Mouse (Mus musculus): ENCODE measurements around the gene Zbtb7a. TPM values are rescaled to one million over a fixed set of nuclear protein-coding genes. Genes with fewer than 3 reads are reported as not detected.

Zbtb7a gene
- polyA plus RNA-seq, 1 experiment from 2014 or later: 13.6 TPM

- Histone ChIP-seq H3K9me3 (ENCODE audit: control insufficient read depth, low read length) (no peaks in the 10 kb centered on the region), H3K4me2 (ENCODE audit: low read length) (no peak overlapping the region), H3K27me3 (replicated peaks; ENCODE audit: control insufficient read depth, insufficient read depth, low read length) (peaks cover 14% of the 10 kb centered on the region), H3K27ac (ENCODE audit: low read depth, low read length) (no peak overlapping the region), H3K4me1 (ENCODE audit: control insufficient read depth, insufficient read depth, low read depth, low read length) (peaks cover 8% of the 10 kb centered on the region), H3K9ac (ENCODE audit: low read depth, low read length) (no peak overlapping the region), H3K4me3 (ENCODE audit: low read length) (no peak overlapping the region), H3K36me3 (ENCODE audit: control insufficient read depth, insufficient read depth, low read length) (no peaks in the 10 kb centered on the region)
- 83% methylated on average over 6 of the region's 6 CpGs for WGBS
- no peak for ATAC-seq
Observed at GRCm38 (mm10) chr10:81198990-81199389, 64.0 kb downstream of the Zbtb7a start.

- Histone ChIP-seq H3K27ac (ENCODE audit: low read depth, low read length) (no peak overlapping the region), H3K27me3 (replicated peaks; ENCODE audit: control insufficient read depth, insufficient read depth, low read length) (peaks cover 14% of the 10 kb centered on the region), H3K4me2 (ENCODE audit: low read length) (no peak overlapping the region), H3K4me3 (ENCODE audit: low read length) (no peak overlapping the region), H3K36me3 (ENCODE audit: control insufficient read depth, insufficient read depth, low read length) (no peaks in the 10 kb centered on the region), H3K9me3 (ENCODE audit: control insufficient read depth, low read length) (no peaks in the 10 kb centered on the region), H3K4me1 (ENCODE audit: control insufficient read depth, insufficient read depth, low read depth, low read length) (no peaks in the 10 kb centered on the region), H3K9ac (ENCODE audit: low read depth, low read length) (no peak overlapping the region)
- ATAC-seq: no peak
- WGBS: 87% methylated on average over 13 of the region's 13 CpGs
Observed at GRCm38 (mm10) chr10:81200141-81200540, 65.1 kb downstream of the Zbtb7a start.

- H3K27ac ChIP-seq (ENCODE audit: low read depth, low read length): no peak overlapping the region
- peaks cover 11% of the 10 kb centered on the region for H3K27me3 ChIP-seq (replicated peaks; ENCODE audit: control insufficient read depth, insufficient read depth, low read length)
- no peak overlapping the region for H3K4me3 ChIP-seq (ENCODE audit: low read length)
- 79% methylated on average over 20 of the region's 20 CpGs for WGBS
- ATAC-seq: no peak
- H3K9ac ChIP-seq (ENCODE audit: low read depth, low read length): no peak overlapping the region
- H3K4me2 ChIP-seq (ENCODE audit: low read length): no peak overlapping the region
- H3K36me3 ChIP-seq (ENCODE audit: control insufficient read depth, insufficient read depth, low read length): no peaks in the 10 kb centered on the region
- no peaks in the 10 kb centered on the region for H3K9me3 ChIP-seq (ENCODE audit: control insufficient read depth, low read length)
- no peaks in the 10 kb centered on the region for H3K4me1 ChIP-seq (ENCODE audit: control insufficient read depth, insufficient read depth, low read depth, low read length)
Observed at GRCm38 (mm10) chr10:81200605-81201287, 65.7 kb downstream of the Zbtb7a start.

GRCm38 (mm10) chr10:81201807-81202758 lies 67.1 kb downstream of the Zbtb7a start, which contains the start of gene Nmrk2:
Gene Nmrk2, minus strand, starts transcription at chr10:81202051.
- ATAC-seq: no peak
- Histone ChIP-seq H3K9ac (ENCODE audit: low read depth, low read length) (0 out of 2 replicates have a peak within 1 kb of the TSS, but pooled peaks have one; percentile 28), H3K9me3 (ENCODE audit: control insufficient read depth, low read length) (no peaks in the 10 kb centered on the region), H3K36me3 (ENCODE audit: control insufficient read depth, insufficient read depth, low read length) (peaks cover 3% of the 10 kb centered on the region; the same call in 1 of the 2 replicates), H3K4me1 (ENCODE audit: control insufficient read depth, insufficient read depth, low read depth, low read length) (no peaks in the 10 kb centered on the region), H3K27ac (ENCODE audit: low read depth, low read length) (no peak within 1 kb of the TSS), H3K4me2 (ENCODE audit: low read length) (no peak within 1 kb of the TSS), H3K27me3 (replicated peaks; ENCODE audit: control insufficient read depth, insufficient read depth, low read length) (peaks cover 2% of the 10 kb centered on the region; the same call in 1 of the 2 replicates), H3K4me3 (ENCODE audit: low read length) (no peak within 1 kb of the TSS)
- WGBS: 58% methylated on average over 13 of the region's 13 CpGs

Small RNAs within 50 kb of the gene (microRNA-seq; reads per million reads assigned to microRNA genes)
- gene Mir5615-1 (not detected), gene Mir5615-2 (not detected)

Other genes starting within 250 kb of the Zbtb7a start
- gene Timm13, start 234.3 kb upstream of the Zbtb7a start, polyA plus RNA-seq (2015; fragmentation: Nextera tagmentation; extraction: Ambion mirVana): 314 and 364 TPM in 2 replicates
- gene Lmnb2, start 217.0 kb upstream of the Zbtb7a start, polyA plus RNA-seq (2015; fragmentation: Nextera tagmentation; extraction: Ambion mirVana): 36.6 and 41.9 TPM in 2 replicates
- 8.0 and 9.0 TPM in 2 replicates for gene Gadd45b, start 205.1 kb upstream of the Zbtb7a start, polyA plus RNA-seq (2015; fragmentation: Nextera tagmentation; extraction: Ambion mirVana)
- 25.4 and 27.0 TPM in 2 replicates for gene Gng7, start 120.3 kb upstream of the Zbtb7a start, polyA plus RNA-seq (2015; fragmentation: Nextera tagmentation; extraction: Ambion mirVana)
- gene Diras1, start 109.6 kb upstream of the Zbtb7a start, polyA plus RNA-seq (2015; fragmentation: Nextera tagmentation; extraction: Ambion mirVana): 74.4 and 81.7 TPM in 2 replicates
- gene Slc39a3, start 97.8 kb upstream of the Zbtb7a start, polyA plus RNA-seq (2015; fragmentation: Nextera tagmentation; extraction: Ambion mirVana): 48.3 and 54.3 TPM in 2 replicates
- gene Sgta, start 75.0 kb upstream of the Zbtb7a start, polyA plus RNA-seq (2015; fragmentation: Nextera tagmentation; extraction: Ambion mirVana): 334 and 346 TPM in 2 replicates
- gene Thop1, start 65.2 kb upstream of the Zbtb7a start, polyA plus RNA-seq (2015; fragmentation: Nextera tagmentation; extraction: Ambion mirVana): 49.8 and 53.5 TPM in 2 replicates
- gene Creb3l3, start 36.3 kb upstream of the Zbtb7a start, polyA plus RNA-seq (2015; fragmentation: Nextera tagmentation; extraction: Ambion mirVana): 0.24 and 0.32 TPM in 2 replicates
- gene Map2k2, start 29.3 kb upstream of the Zbtb7a start, polyA plus RNA-seq (2015; fragmentation: Nextera tagmentation; extraction: Ambion mirVana): 236 and 240 TPM in 2 replicates
- 47.1 and 56.9 TPM in 2 replicates for gene Pias4, start 32.7 kb downstream of the Zbtb7a start, polyA plus RNA-seq (2015; fragmentation: Nextera tagmentation; extraction: Ambion mirVana)
- gene Eef2, start 41.4 kb downstream of the Zbtb7a start, polyA plus RNA-seq (2015; fragmentation: Nextera tagmentation; extraction: Ambion mirVana): 525 and 551 TPM in 2 replicates
- gene Dapk3, start 47.8 kb downstream of the Zbtb7a start, polyA plus RNA-seq (2015; fragmentation: Nextera tagmentation; extraction: Ambion mirVana): 49.0 and 58.7 TPM in 2 replicates
- not detected in 2 replicates for gene 4930442H23Rik, start 48.6 kb downstream of the Zbtb7a start, polyA plus RNA-seq (2015; fragmentation: Nextera tagmentation; extraction: Ambion mirVana)
- 0.09 and 0.24 TPM in 2 replicates for gene Nmrk2, start 66.8 kb downstream of the Zbtb7a start, polyA plus RNA-seq (2015; fragmentation: Nextera tagmentation; extraction: Ambion mirVana)
- 85.0 and 85.6 TPM in 2 replicates for gene Atcay, start 95.6 kb downstream of the Zbtb7a start, polyA plus RNA-seq (2015; fragmentation: Nextera tagmentation; extraction: Ambion mirVana)
- gene Zfr2, start 97.9 kb downstream of the Zbtb7a start, polyA plus RNA-seq (2015; fragmentation: Nextera tagmentation; extraction: Ambion mirVana): 23.8 and 28.7 TPM in 2 replicates
- 60.4 and 72.8 TPM in 2 replicates for gene Matk, start 117.7 kb downstream of the Zbtb7a start, polyA plus RNA-seq (2015; fragmentation: Nextera tagmentation; extraction: Ambion mirVana)
- gene Mrpl54, start 131.7 kb downstream of the Zbtb7a start, polyA plus RNA-seq (2015; fragmentation: Nextera tagmentation; extraction: Ambion mirVana): 126 and 137 TPM in 2 replicates
- gene Apba3, start 131.7 kb downstream of the Zbtb7a start, polyA plus RNA-seq (2015; fragmentation: Nextera tagmentation; extraction: Ambion mirVana): 39.2 and 41.8 TPM in 2 replicates
- 5.3 and 6.4 TPM in 2 replicates for gene Tjp3, start 156.4 kb downstream of the Zbtb7a start, polyA plus RNA-seq (2015; fragmentation: Nextera tagmentation; extraction: Ambion mirVana)
- 128 and 144 TPM in 2 replicates for gene Pip5k1c, start 157.7 kb downstream of the Zbtb7a start, polyA plus RNA-seq (2015; fragmentation: Nextera tagmentation; extraction: Ambion mirVana)
- 26.3 and 30.6 TPM in 2 replicates for gene Cactin, start 185.9 kb downstream of the Zbtb7a start, polyA plus RNA-seq (2015; fragmentation: Nextera tagmentation; extraction: Ambion mirVana)
- 5.4 and 6.3 TPM in 2 replicates for gene Tbxa2r, start 193.5 kb downstream of the Zbtb7a start, polyA plus RNA-seq (2015; fragmentation: Nextera tagmentation; extraction: Ambion mirVana)
- not detected in 2 replicates for gene Gipc3, start 208.0 kb downstream of the Zbtb7a start, polyA plus RNA-seq (2015; fragmentation: Nextera tagmentation; extraction: Ambion mirVana)
- 31.7 TPM in 2 replicates for gene Hmg20b, start 215.3 kb downstream of the Zbtb7a start, polyA plus RNA-seq (2015; fragmentation: Nextera tagmentation; extraction: Ambion mirVana)
- gene Mfsd12, start 222.3 kb downstream of the Zbtb7a start, polyA plus RNA-seq (2015; fragmentation: Nextera tagmentation; extraction: Ambion mirVana): 17.5 and 19.0 TPM in 2 replicates
- gene 4930404N11Rik, start 230.6 kb downstream of the Zbtb7a start, polyA plus RNA-seq (2015; fragmentation: Nextera tagmentation; extraction: Ambion mirVana): 0.49 and 1.1 TPM in 2 replicates
- 149 and 156 TPM in 2 replicates for gene Fzr1, start 243.3 kb downstream of the Zbtb7a start, polyA plus RNA-seq (2015; fragmentation: Nextera tagmentation; extraction: Ambion mirVana)
- gene Dohh, start 249.2 kb downstream of the Zbtb7a start, polyA plus RNA-seq (2015; fragmentation: Nextera tagmentation; extraction: Ambion mirVana): 99.8 and 108 TPM in 2 replicates
- 7.9 and 9.4 TPM in 2 replicates for gene Gm48551, start 249.2 kb downstream of the Zbtb7a start, polyA plus RNA-seq (2015; fragmentation: Nextera tagmentation; extraction: Ambion mirVana)

Measured in hindbrain, embryonic 16.5 days (tissue).